Mouse (Mus musculus) forebrain, embryonic 13.5 days (tissue): ENCODE measurements at regions not wholly inside any gene's neighbourhood (a gene's known extent, or its start where the extent isn't known, plus 50 kb on each side); places are given as distances from the start of the nearest gene placed in this dataset.
A peak's percentile ranks its signal among the peaks of the same experiment; 100 is the strongest.

Experiments used
- ATAC-seq: fragments of 200-750 bp; cut with Nextera tagmentation; 2 replicates; pipeline ENCODE4 v1.8.0; 2017
- H3K27ac ChIP-seq: fragments of 300-500 bp; sonication (generic); 2 replicates; pipeline ENCODE4 v1.5.1; 2015; ENCODE audit warnings: inconsistent platforms, mild to moderate bottlenecking, moderate library complexity
- H3K27me3 ChIP-seq: fragments of 300-500 bp; sonication (generic); 2 replicates; pipeline ENCODE4 v1.6.1; 2015; ENCODE audit warnings: mild to moderate bottlenecking, inconsistent platforms
- H3K36me3 ChIP-seq: fragments of 300-500 bp; sonication (generic); 2 replicates; pipeline ENCODE4 v1.6.1; 2015; ENCODE audit warnings: mild to moderate bottlenecking, inconsistent platforms; ENCODE audit not compliant: poor library complexity, severe bottlenecking
- H3K4me1 ChIP-seq: fragments of 300-500 bp; sonication (generic); 2 replicates; pipeline ENCODE4 v1.6.1; 2015; ENCODE audit warnings: inconsistent platforms
- H3K4me2 ChIP-seq: fragments of 300-500 bp; sonication (generic); 2 replicates; pipeline ENCODE4 v1.6.1; 2015; ENCODE audit warnings: inconsistent platforms, mild to moderate bottlenecking, moderate library complexity
- H3K4me3 ChIP-seq: fragments of 300-500 bp; sonication (generic); 2 replicates; pipeline ENCODE4 v1.5.1; 2015; ENCODE audit warnings: mild to moderate bottlenecking, inconsistent platforms
- H3K9ac ChIP-seq: fragments of 300-500 bp; sonication (generic); 2 replicates; pipeline ENCODE4 v1.6.1; 2015; ENCODE audit warnings: mild to moderate bottlenecking, inconsistent platforms
- H3K9me3 ChIP-seq: fragments of 300-500 bp; sonication (generic); replicated peaks from 2 replicates; pipeline ENCODE4 v1.6.1; 2016; ENCODE audit warnings: inconsistent platforms
- WGBS: fragments of 180-500 bp; shearing (Covaris S2); methylation state at CpG from one replicate; pipeline ENCODE4 v1.1.7; 2015; 5-methylcytosine and 5-hydroxymethylcytosine counted together

DNA sequence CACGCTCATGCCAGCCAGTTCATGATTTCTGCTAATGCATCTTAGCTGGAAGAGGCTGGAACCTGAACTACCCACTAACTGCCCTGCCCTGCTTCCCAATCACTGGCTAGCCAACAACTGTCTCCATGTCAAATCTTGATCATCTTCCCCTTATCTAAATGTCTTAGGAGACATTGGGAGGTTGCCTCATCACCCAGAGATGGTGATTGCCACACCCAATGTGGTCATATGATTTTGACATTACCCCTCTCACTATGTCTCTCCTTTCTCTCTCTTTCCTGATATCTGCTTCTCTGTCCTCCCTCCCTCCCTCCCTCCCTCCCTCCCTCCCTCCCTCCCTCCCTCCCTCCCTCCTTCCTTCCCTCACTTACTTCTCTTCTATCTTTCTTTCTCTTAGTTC, 643.3 kb upstream of the Nrp1 start:
- Histone ChIP-seq H3K27ac (no peak overlapping the region), H3K36me3 (no peaks in the 10 kb centered on the region), H3K4me1 (peaks cover 6% of the 10 kb centered on the region; the same call in 1 of the 2 replicates), H3K4me3 (no peak overlapping the region), H3K9ac (no peak overlapping the region), H3K27me3 (no peaks in the 10 kb centered on the region), H3K4me2 (no peak overlapping the region), H3K9me3 (no peaks in the 10 kb centered on the region)
- ATAC-seq = no peak
- 90% methylated on average over 1 of the region's 1 CpGs for WGBS

DNA sequence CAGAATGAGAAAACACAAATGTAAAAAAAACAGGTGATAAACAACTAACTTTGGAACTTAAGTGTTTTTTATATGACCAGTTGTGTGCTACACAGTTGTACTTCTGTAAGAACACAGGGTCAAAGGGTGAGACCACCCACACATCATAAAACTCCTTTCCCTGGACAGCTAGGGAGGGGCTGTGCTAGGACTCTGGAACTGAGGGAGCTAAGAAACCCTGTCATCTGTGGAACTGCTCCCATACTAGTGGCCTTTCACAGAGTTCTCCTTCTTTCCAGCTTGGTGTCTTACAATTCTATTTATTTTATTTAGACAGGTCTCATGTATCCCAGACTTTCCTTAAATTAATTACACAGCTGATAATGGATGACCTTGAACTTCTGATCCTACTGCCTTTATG, 640.4 kb upstream of the Nrp1 start:
- ATAC-seq = no peak
- H3K4me2 ChIP-seq = no peak overlapping the region
- no peak overlapping the region for H3K4me3 ChIP-seq
- H3K9me3 ChIP-seq = no peaks in the 10 kb centered on the region
- no peak overlapping the region for H3K27ac ChIP-seq
- H3K27me3 ChIP-seq = no peaks in the 10 kb centered on the region
- H3K9ac ChIP-seq = no peak overlapping the region
- peaks cover 23% of the 10 kb centered on the region for H3K4me1 ChIP-seq
- H3K36me3 ChIP-seq = no peaks in the 10 kb centered on the region

DNA sequence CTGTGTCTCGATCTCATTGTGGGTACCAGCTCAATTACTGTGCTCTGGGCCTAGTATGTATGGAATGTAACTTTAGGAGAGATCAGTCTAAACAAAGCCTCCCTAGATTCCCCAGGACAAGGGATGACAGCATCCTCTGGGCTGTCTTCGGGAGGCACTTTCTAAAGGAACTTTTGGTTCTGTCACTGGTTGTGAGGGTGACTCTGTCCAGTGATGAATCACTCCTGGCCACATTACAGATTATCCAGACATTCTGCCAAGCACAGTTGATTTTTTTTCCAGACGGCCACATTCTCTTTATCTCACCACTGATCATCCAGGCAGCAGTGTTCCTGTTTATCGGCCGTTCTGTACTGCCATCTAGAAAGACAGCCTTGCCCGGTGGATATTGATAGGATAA, 638.5 kb upstream of the Nrp1 start:
- H3K4me3 ChIP-seq = no peak overlapping the region
- no peak overlapping the region for H3K9ac ChIP-seq
- H3K4me2 ChIP-seq = no peak overlapping the region
- H3K9me3 ChIP-seq = no peaks in the 10 kb centered on the region
- no peak for ATAC-seq
- H3K27ac ChIP-seq = no peak overlapping the region
- 46% methylated on average over 6 of the region's 6 CpGs for WGBS
- H3K4me1 ChIP-seq = peaks cover 23% of the 10 kb centered on the region
- H3K36me3 ChIP-seq = no peaks in the 10 kb centered on the region
- H3K27me3 ChIP-seq = no peaks in the 10 kb centered on the region

- no peaks in the 10 kb centered on the region for H3K36me3 ChIP-seq
- no peak overlapping the region for H3K9ac ChIP-seq
- H3K4me3 ChIP-seq = no peak overlapping the region
- H3K27me3 ChIP-seq = no peaks in the 10 kb centered on the region
- 24% methylated on average over 6 of the region's 6 CpGs for WGBS
- H3K27ac ChIP-seq = no peak overlapping the region
- H3K4me2 ChIP-seq = peak overlapping the region; percentile 39
- H3K4me1 ChIP-seq = peaks cover 23% of the 10 kb centered on the region
- peak; percentile 53; the same call in 1 of the 2 replicates for ATAC-seq
- no peaks in the 10 kb centered on the region for H3K9me3 ChIP-seq
Observed at GRCm38 (mm10) chr8:127720593-127721290, 637.7 kb upstream of the Nrp1 start.

DNA sequence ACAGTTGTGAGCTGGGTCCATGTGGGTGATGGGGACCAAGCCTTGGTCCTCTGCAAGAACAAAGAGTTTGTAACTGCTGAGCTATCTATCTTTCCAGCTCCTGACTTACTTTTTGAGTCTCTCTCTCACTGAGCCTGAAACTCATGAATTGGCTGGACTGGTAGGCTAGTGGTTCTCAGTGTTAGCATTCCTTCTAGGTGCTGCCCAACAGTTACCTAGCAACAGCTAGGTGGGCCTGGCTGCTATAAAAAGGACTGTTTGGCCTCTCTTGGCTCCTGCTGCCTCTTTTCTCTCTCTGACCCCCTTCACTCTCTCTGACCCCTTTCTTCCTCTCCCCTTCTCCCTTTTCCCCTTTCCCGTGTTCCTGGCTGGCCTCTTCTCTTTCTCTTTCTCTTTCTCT, 636.8 kb upstream of the Nrp1 start:
- Histone ChIP-seq H3K27ac (no peak overlapping the region), H3K9ac (no peak overlapping the region), H3K4me2 (no peak overlapping the region), H3K9me3 (no peaks in the 10 kb centered on the region), H3K4me3 (no peak overlapping the region), H3K27me3 (no peaks in the 10 kb centered on the region), H3K36me3 (no peaks in the 10 kb centered on the region), H3K4me1 (peaks cover 23% of the 10 kb centered on the region)
- 11% methylated on average over 1 of the region's 1 CpGs for WGBS
- ATAC-seq = no peak

- no peaks in the 10 kb centered on the region for H3K27me3 ChIP-seq
- H3K9ac ChIP-seq = no peak overlapping the region
- WGBS = 90% methylated on average over 3 of the region's 3 CpGs
- H3K4me1 ChIP-seq = no peaks in the 10 kb centered on the region
- H3K36me3 ChIP-seq = no peaks in the 10 kb centered on the region
- no peak overlapping the region for H3K27ac ChIP-seq
- no peak for ATAC-seq
- H3K4me2 ChIP-seq = no peak overlapping the region
- H3K4me3 ChIP-seq = no peak overlapping the region
- no peaks in the 10 kb centered on the region for H3K9me3 ChIP-seq
Observed at GRCm38 (mm10) chr8:127734059-127734458, 624.3 kb upstream of the Nrp1 start.

GRCm38 (mm10) chr8:127742236-127742635, 616.2 kb upstream of the Nrp1 start:
- no peak for ATAC-seq
- Histone ChIP-seq H3K36me3 (no peaks in the 10 kb centered on the region), H3K4me1 (peaks cover 7% of the 10 kb centered on the region), H3K4me3 (no peak overlapping the region), H3K27me3 (no peaks in the 10 kb centered on the region), H3K9me3 (no peaks in the 10 kb centered on the region), H3K27ac (no peak overlapping the region), H3K9ac (no peak overlapping the region), H3K4me2 (no peak overlapping the region)
- WGBS = 31% methylated on average over 6 of the region's 6 CpGs

GRCm38 (mm10) chr8:127745221-127745620, 613.2 kb upstream of the Nrp1 start:
- peaks cover 7% of the 10 kb centered on the region for H3K4me1 ChIP-seq
- H3K4me2 ChIP-seq = no peak overlapping the region
- H3K36me3 ChIP-seq = no peaks in the 10 kb centered on the region
- H3K27me3 ChIP-seq = no peaks in the 10 kb centered on the region
- no peak overlapping the region for H3K27ac ChIP-seq
- H3K9ac ChIP-seq = no peak overlapping the region
- ATAC-seq = no peak
- no peaks in the 10 kb centered on the region for H3K9me3 ChIP-seq
- 98% methylated on average over 4 of the region's 4 CpGs for WGBS
- no peak overlapping the region for H3K4me3 ChIP-seq

GRCm38 (mm10) chr8:127746456-127746855, 611.9 kb upstream of the Nrp1 start:
- ATAC-seq = no peak
- 81% methylated on average over 8 of the region's 8 CpGs for WGBS
- H3K9ac ChIP-seq = no peak overlapping the region
- H3K4me2 ChIP-seq = no peak overlapping the region
- no peaks in the 10 kb centered on the region for H3K9me3 ChIP-seq
- H3K27ac ChIP-seq = no peak overlapping the region
- no peak overlapping the region for H3K4me3 ChIP-seq
- no peaks in the 10 kb centered on the region for H3K27me3 ChIP-seq
- peaks cover 7% of the 10 kb centered on the region for H3K4me1 ChIP-seq
- H3K36me3 ChIP-seq = no peaks in the 10 kb centered on the region

DNA sequence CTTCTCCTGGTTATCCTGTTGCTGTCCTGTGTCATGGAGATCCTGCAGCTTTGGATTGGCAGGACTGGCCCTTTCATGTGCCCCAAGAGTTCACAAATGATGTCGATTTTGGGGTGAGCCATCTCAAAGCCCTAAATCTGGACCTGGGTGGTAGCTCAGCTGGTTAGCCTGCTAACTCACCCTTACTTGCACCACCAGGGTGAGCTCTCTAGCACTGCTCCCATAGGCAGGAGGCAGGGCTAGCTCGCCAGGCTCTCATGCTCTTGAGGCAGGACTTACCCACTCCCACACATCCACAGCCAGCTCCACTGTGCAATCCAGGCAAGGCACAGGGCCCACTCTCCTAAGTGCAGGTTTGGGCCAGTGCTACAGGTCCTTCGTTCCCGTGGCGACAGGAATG, 605.5 kb upstream of the Nrp1 start:
- no peaks in the 10 kb centered on the region for H3K27me3 ChIP-seq
- no peak overlapping the region for H3K4me3 ChIP-seq
- no peak overlapping the region for H3K4me2 ChIP-seq
- 78% methylated on average over 5 of the region's 5 CpGs for WGBS
- no peaks in the 10 kb centered on the region for H3K36me3 ChIP-seq
- H3K4me1 ChIP-seq = no peaks in the 10 kb centered on the region
- ATAC-seq = no peak
- no peak overlapping the region for H3K27ac ChIP-seq
- H3K9ac ChIP-seq = no peak overlapping the region
- no peaks in the 10 kb centered on the region for H3K9me3 ChIP-seq

GRCm38 (mm10) chr8:127753793-127754565, 604.4 kb upstream of the Nrp1 start:
- ATAC-seq = no peak
- WGBS = 94% methylated on average over 5 of the region's 5 CpGs
- Histone ChIP-seq H3K9me3 (no peaks in the 10 kb centered on the region), H3K4me2 (no peak overlapping the region), H3K4me1 (no peaks in the 10 kb centered on the region), H3K27ac (no peak overlapping the region), H3K36me3 (no peaks in the 10 kb centered on the region), H3K4me3 (no peak overlapping the region), H3K27me3 (no peaks in the 10 kb centered on the region), H3K9ac (no peak overlapping the region)

- no peak for ATAC-seq
- no peak overlapping the region for H3K9ac ChIP-seq
- WGBS = 84% methylated on average over 2 of the region's 2 CpGs
- H3K27ac ChIP-seq = no peak overlapping the region
- H3K4me2 ChIP-seq = no peak overlapping the region
- H3K4me1 ChIP-seq = no peaks in the 10 kb centered on the region
- H3K36me3 ChIP-seq = no peaks in the 10 kb centered on the region
- H3K27me3 ChIP-seq = no peaks in the 10 kb centered on the region
- no peaks in the 10 kb centered on the region for H3K9me3 ChIP-seq
- no peak overlapping the region for H3K4me3 ChIP-seq
Observed at GRCm38 (mm10) chr8:127757396-127757795, 601.0 kb upstream of the Nrp1 start.

GRCm38 (mm10) chr8:127759906-127760305, 598.5 kb upstream of the Nrp1 start:
- no peaks in the 10 kb centered on the region for H3K27me3 ChIP-seq
- H3K27ac ChIP-seq = no peak overlapping the region
- no peaks in the 10 kb centered on the region for H3K9me3 ChIP-seq
- ATAC-seq = no peak
- H3K4me3 ChIP-seq = no peak overlapping the region
- H3K36me3 ChIP-seq = no peaks in the 10 kb centered on the region
- 72% methylated on average over 5 of the region's 5 CpGs for WGBS
- no peak overlapping the region for H3K9ac ChIP-seq
- no peak overlapping the region for H3K4me2 ChIP-seq
- H3K4me1 ChIP-seq = no peaks in the 10 kb centered on the region
